Mouse (Mus musculus): ENCODE data around the gene Cda.

Gene Cda

GRCm38 (mm10) chr4:138368498-138369260 lies 887 bp upstream of the Cda start:
- no peak for DNase-seq (ENCODE audit: low read depth, low spot score)

DNA sequence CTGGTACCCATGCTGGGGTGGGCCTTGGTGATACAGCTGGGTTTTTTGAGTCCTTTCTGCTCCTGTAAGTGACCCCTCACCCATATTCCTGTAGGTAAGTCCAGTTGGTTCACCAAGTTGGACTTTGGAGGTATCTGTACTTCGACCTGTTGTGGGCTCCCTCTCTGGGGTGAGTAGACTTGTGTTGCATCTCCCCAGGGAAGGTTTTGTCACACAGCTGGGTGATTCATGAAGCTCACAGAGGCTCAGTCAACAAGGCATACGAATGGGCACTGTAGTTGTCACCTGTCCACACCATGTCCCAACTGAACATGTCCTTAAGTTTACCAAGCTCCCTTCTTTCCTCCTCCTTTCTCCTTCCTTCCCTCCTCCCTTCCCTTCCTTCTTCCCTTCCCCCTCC lies 1.2 kb downstream of the Cda start:
- no peak for DNase-seq (ENCODE audit: low read depth, low spot score)

GRCm38 (mm10) chr4:138363511-138363910 lies 4.3 kb downstream of the Cda start:
- no peak for DNase-seq (ENCODE audit: low read depth, low spot score)

GRCm38 (mm10) chr4:138362883-138363282 lies 4.9 kb downstream of the Cda start:
- no peak for DNase-seq (ENCODE audit: low read depth, low spot score)

DNA sequence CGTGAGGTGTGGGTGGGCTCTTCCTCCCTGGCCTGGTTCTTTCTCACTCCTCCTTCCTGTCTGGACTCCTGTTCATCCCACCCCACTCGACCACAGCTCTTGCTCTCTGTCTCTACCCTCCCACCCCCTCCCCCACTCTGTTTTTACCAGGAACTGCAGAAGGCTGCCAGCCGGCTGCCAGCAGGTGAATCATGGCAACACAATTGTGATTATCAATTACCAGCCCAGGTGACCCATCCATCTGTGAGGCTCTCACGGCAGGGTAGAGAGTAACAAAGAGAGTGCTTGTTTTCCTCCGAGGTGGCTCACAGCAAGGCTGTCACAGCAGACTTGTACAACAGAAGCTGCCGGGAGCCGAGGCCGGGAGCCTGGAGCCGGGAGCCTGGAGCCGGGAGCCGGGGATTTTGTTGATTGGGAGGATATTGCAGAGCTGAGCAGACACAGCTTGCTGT lies 6.4 kb downstream of the Cda start:
- no peak for DNase-seq (ENCODE audit: low read depth, low spot score)

GRCm38 (mm10) chr4:138358176-138358575 lies 9.6 kb downstream of the Cda start:
- DNase-seq (ENCODE audit: low read depth, low spot score) = no peak

GRCm38 (mm10) chr4:138356551-138356950 lies 11.2 kb downstream of the Cda start:
- no peak for DNase-seq (ENCODE audit: low read depth, low spot score)

- no peak for DNase-seq (ENCODE audit: low read depth, low spot score)
These were observed 11.7 kb downstream of the Cda start for GRCm38 (mm10) chr4:138356141-138356540.

- no peak for DNase-seq (ENCODE audit: low read depth, low spot score)
These were observed 12.3 kb downstream of the Cda start for GRCm38 (mm10) chr4:138355496-138355895.

GRCm38 (mm10) chr4:138353438-138354171 lies 14.2 kb downstream of the Cda start:
- DNase-seq (ENCODE audit: low read depth, low spot score) = no peak

- DNase-seq (ENCODE audit: low read depth, low spot score) = no peak
These were observed 15.1 kb downstream of the Cda start for GRCm38 (mm10) chr4:138352692-138353091.

- DNase-seq (ENCODE audit: low read depth, low spot score) = peak; percentile 63
These were observed 16.0 kb downstream of the Cda start for GRCm38 (mm10) chr4:138351821-138352220.

GRCm38 (mm10) chr4:138348716-138349115 lies 19.1 kb downstream of the Cda start:
- DNase-seq (ENCODE audit: low read depth, low spot score) = no peak

DNA sequence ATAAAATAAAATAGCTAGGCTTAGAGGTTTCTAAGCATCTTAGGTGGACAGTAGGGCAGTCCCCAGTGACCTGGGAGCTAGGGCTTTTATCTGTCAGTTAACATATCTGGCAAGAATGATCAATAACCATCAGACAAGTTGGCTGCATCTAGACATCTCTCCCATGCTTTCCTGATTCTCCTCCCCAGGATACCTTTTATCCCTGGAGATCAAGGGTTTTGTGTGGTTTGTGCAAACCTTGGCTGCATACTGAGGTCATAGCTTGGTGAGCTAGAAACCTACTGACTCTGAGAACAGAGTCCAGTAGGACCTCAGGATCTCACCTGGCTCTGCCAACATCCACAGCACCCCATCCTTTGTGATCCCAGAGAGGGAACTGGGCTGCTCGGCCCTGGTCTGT lies 20.5 kb downstream of the Cda start:
- DNase-seq (ENCODE audit: low read depth, low spot score) = no peak

DNA sequence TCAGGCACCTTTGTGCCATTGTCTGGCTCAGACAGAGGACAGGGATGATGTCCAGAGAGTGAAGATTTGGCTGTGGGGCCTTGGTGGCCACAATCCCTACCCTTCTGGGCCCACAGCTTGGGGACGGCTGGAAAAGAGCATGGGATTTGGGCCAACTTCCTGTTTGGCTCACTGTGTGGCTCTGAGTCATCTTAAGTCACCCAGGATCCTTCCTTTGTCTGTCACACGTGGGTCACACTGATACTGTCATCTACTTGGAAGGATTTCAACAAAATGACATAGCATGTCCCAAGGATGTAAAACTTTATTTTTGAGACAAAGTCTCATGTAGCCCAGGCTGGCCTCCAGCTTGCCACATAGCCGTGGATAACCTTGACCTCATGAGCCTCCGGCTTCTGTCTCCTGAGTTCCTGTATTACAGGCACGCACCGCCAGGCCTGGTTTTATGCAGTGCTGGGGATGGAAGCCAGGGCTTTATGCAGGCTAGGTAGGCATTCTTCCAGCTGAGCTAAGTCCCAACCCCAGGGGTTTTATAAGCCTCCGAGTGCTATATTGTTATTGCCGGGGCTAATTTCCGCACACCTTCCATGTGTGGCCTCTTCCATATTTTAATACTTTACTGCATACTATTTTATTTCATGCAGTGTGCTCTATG lies 22.8 kb downstream of the Cda start:
- no peak for DNase-seq (ENCODE audit: low read depth, low spot score)

GRCm38 (mm10) chr4:138343341-138343837 lies 24.4 kb downstream of the Cda start:
- no peak for DNase-seq (ENCODE audit: low read depth, low spot score)

GRCm38 (mm10) chr4:138342778-138343177 lies 25.0 kb downstream of the Cda start:
- DNase-seq (ENCODE audit: low read depth, low spot score) = no peak

- DNase-seq (ENCODE audit: low read depth, low spot score) = no peak
These were observed 25.7 kb downstream of the Cda start for GRCm38 (mm10) chr4:138342048-138342447.

- DNase-seq (ENCODE audit: low read depth, low spot score) = no peak
These were observed 26.4 kb downstream of the Cda start for GRCm38 (mm10) chr4:138341393-138341792.

GRCm38 (mm10) chr4:138339963-138340362 lies 27.8 kb downstream of the Cda start:
- DNase-seq (ENCODE audit: low read depth, low spot score) = peak; percentile 71

GRCm38 (mm10) chr4:138337341-138337740 lies 30.5 kb downstream of the Cda start:
- DNase-seq (ENCODE audit: low read depth, low spot score) = no peak

DNA sequence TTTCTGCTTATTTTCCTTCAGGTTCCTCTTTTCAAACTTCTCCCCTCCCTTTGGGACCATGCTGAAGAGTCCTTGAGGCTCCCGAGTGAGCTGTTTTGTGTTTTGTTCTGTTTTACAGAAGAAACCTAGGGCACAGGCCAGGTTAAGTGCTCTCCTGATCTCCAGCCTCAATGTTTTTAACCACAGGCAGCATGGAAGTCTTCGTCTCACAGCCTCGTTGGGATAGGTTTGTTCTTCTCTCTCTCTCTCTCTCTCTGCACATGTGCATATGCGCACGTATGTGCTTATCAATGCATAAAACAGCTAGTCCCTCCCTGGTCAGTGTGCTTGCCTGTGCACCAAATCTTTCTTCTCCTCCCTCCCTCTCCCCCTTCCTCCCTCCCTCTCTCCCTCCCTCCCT lies 30.9 kb downstream of the Cda start:
- no peak for DNase-seq (ENCODE audit: low read depth, low spot score)

Data from ES-CJ7 (cell line).